Mouse (Mus musculus) kidney, postnatal 0 days (tissue): Measurements from ENCODE around the gene Phf11b. TPM values are rescaled to one million over a fixed set of nuclear protein-coding genes. Genes with fewer than 3 reads are reported as not detected.
A peak's percentile ranks its signal among the peaks of the same experiment; 100 is the strongest.
"Not testable (repeated sequence)": the region's sequence is repeated elsewhere in the genome, so short reads cannot be mapped to it uniquely, and the experiment has no call there.

Source experiments
- ATAC-seq: fragments of 200-750 bp; cut with Nextera tagmentation; replicated peaks from 2 replicates; pipeline ENCODE4 v1.8.0; 2017; ENCODE audit warnings: low read depth, moderate number of reproducible peaks, moderate TSS enrichment, moderate library complexity; ENCODE audit not compliant: low FRiP score
- DNase-seq: peaks from one replicate; pipeline ENCODE4 v3.0.0-alpha.2; 2016; ENCODE audit warnings: low spot score
- H3K27ac ChIP-seq: fragments of 300-500 bp; sonication (generic); 2 replicates; pipeline ENCODE4 v1.5.1; 2014; ENCODE audit warnings: mild to moderate bottlenecking
- H3K27me3 ChIP-seq: fragments of 300-500 bp; sonication (generic); 2 replicates; pipeline ENCODE4 v1.6.1; 2014; ENCODE audit warnings: low read length, mixed read lengths; ENCODE audit not compliant: insufficient read depth
- H3K36me3 ChIP-seq: fragments of 300-500 bp; sonication (generic); 2 replicates; pipeline ENCODE4 v1.6.1; 2014; ENCODE audit warnings: low read length, mixed read lengths; ENCODE audit not compliant: insufficient read depth
- H3K4me1 ChIP-seq: fragments of 300-500 bp; sonication (generic); replicated peaks from 2 replicates; pipeline ENCODE4 v1.6.1; 2014; ENCODE audit warnings: antibody characterized with exemption, low read length, mixed read lengths; ENCODE audit not compliant: insufficient read depth
- H3K4me2 ChIP-seq: fragments of 300-500 bp; sonication (generic); 2 replicates; pipeline ENCODE4 v1.6.1; 2014; ENCODE audit warnings: mild to moderate bottlenecking, low read length, moderate library complexity, mixed read lengths
- H3K4me3 ChIP-seq: fragments of 300-500 bp; sonication (generic); replicated peaks from 2 replicates; pipeline ENCODE4 v1.5.1; 2014; ENCODE audit warnings: low read depth, low read length
- H3K9ac ChIP-seq: fragments of 300-500 bp; sonication (generic); 2 replicates; pipeline ENCODE4 v1.6.1; 2014; ENCODE audit warnings: low read depth, low read length
- H3K9me3 ChIP-seq: fragments of 300-500 bp; sonication (generic); replicated peaks from 2 replicates; pipeline ENCODE4 v1.6.1; 2016; ENCODE audit warnings: low read length, inconsistent platforms, mixed read lengths
- CTCF ChIP-seq: IDR thresholded peaks from 2 replicates; pipeline ENCODE4 v1.5.1; 2016; ENCODE audit warnings: antibody characterized with exemption, low read depth, mild to moderate bottlenecking, moderate library complexity
- WGBS: fragments of 180-500 bp; shearing (Covaris S2); extraction: QIAGEN DNeasy Blood & Tissue Kit; methylation state at CpG from one replicate; pipeline ENCODE4 v1.1.7; 2014; 5-methylcytosine and 5-hydroxymethylcytosine counted together
- polyA plus RNA-seq: library from polyadenylated mRNA; unstranded; fragments of >200 nt; fragmentation: Nextera tagmentation; extraction: Ambion mirVana; gene quantifications from 2 replicates; pipeline ENCODE4 v1.2.1, GENCODE M21; 2015

The Phf11b gene
- polyA plus RNA-seq, 1 experiment from 2014 or later: 1.7 TPM

DNA sequence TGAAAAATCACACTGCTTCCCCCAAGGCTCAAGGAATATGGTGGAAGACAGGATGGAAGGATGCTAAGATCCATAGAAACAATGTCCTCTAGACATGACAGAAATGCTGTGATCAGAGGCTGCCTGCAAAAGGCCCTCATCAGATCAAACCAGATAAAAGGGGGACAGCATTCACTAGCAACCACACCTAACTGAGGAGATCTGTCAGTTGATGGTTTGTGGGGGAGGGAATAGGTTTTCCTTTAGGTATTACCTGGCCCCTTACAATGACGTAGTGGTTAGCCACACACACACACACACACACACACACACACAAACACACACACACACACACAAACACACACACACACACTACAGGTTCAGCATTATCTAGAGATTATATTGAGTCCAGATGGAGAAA, 1.6 kb downstream of the Phf11b start:
- WGBS: 82% methylated on average over 1 of the region's 1 CpGs
- ATAC-seq: no peak
- no peak overlapping the region for H3K4me3 ChIP-seq
- H3K27me3 ChIP-seq: no peaks in the 10 kb centered on the region
- DNase-seq: no peak
- no peak overlapping the region for H3K9ac ChIP-seq
- no peaks in the 10 kb centered on the region for H3K9me3 ChIP-seq
- H3K27ac ChIP-seq: no peak overlapping the region
- TF ChIP-seq CTCF: no peak
- no peak overlapping the region for H3K4me2 ChIP-seq
- no peaks in the 10 kb centered on the region for H3K36me3 ChIP-seq
- H3K4me1 ChIP-seq: no peaks in the 10 kb centered on the region

GRCm38 (mm10) chr14:59336056-59336455, 5.1 kb downstream of the Phf11b start:
- H3K27ac ChIP-seq, H3K4me3 ChIP-seq, H3K27me3 ChIP-seq, DNase-seq, H3K4me1 ChIP-seq, H3K36me3 ChIP-seq, ATAC-seq, H3K4me2 ChIP-seq, H3K9me3 ChIP-seq, H3K9ac ChIP-seq: not testable (repeated sequence)
- 91% methylated on average over 3 of the region's 3 CpGs for WGBS

- 45% methylated on average over 3 of the region's 3 CpGs for WGBS
- peak; percentile 4 for DNase-seq
- H3K27ac ChIP-seq, H3K4me3 ChIP-seq, H3K4me1 ChIP-seq, H3K36me3 ChIP-seq, H3K27me3 ChIP-seq, H3K9me3 ChIP-seq, H3K4me2 ChIP-seq, H3K9ac ChIP-seq, ATAC-seq: not testable (repeated sequence)
- TF ChIP-seq CTCF: peak; percentile 60
Observed at GRCm38 (mm10) chr14:59330499-59330898, 10.7 kb downstream of the Phf11b start.

GRCm38 (mm10) chr14:59319970-59320369, 21.2 kb downstream of the Phf11b start:
- 86% methylated on average over 6 of the region's 6 CpGs for WGBS
- H3K36me3 ChIP-seq, H3K27ac ChIP-seq, H3K4me3 ChIP-seq, H3K9ac ChIP-seq, H3K9me3 ChIP-seq, ATAC-seq, H3K4me1 ChIP-seq, DNase-seq, H3K27me3 ChIP-seq, H3K4me2 ChIP-seq: not testable (repeated sequence)

DNA sequence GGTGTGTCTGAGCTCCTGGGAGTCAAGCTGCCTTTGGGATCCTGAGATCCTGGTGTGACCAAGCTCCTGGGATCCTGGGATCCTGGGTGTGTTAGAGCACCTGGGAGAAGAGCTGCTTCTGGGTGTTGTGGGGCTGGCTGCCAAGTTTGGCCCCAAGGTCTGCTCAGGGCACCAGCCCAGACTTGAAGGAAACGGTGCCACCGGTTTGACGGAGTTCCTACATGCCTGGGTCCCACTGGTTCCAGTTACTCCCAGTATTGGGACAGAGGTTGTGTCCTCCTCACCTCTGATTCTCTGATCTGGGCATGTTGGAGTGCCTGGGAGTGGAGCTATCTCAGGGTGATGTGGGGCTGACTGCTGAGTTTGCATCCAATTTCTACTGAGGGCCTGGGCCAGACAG, 22.1 kb downstream of the Phf11b start:
- not testable (repeated sequence) for H3K4me2 ChIP-seq, H3K27me3 ChIP-seq, H3K27ac ChIP-seq, ATAC-seq, H3K9me3 ChIP-seq, DNase-seq, H3K9ac ChIP-seq, H3K4me3 ChIP-seq, H3K36me3 ChIP-seq, H3K4me1 ChIP-seq
- WGBS: 86% methylated on average over 3 of the region's 3 CpGs

- not testable (repeated sequence) for H3K4me1 ChIP-seq, H3K4me2 ChIP-seq, H3K27ac ChIP-seq, DNase-seq, H3K4me3 ChIP-seq, H3K9ac ChIP-seq, H3K9me3 ChIP-seq, H3K36me3 ChIP-seq, ATAC-seq, H3K27me3 ChIP-seq
- 90% methylated on average over 1 of the region's 1 CpGs for WGBS
Observed at GRCm38 (mm10) chr14:59297391-59297790, 43.8 kb downstream of the Phf11b start, which contains the start of gene Phf11a. Phf11a (minus strand) TSS chr14:59297522.

DNA sequence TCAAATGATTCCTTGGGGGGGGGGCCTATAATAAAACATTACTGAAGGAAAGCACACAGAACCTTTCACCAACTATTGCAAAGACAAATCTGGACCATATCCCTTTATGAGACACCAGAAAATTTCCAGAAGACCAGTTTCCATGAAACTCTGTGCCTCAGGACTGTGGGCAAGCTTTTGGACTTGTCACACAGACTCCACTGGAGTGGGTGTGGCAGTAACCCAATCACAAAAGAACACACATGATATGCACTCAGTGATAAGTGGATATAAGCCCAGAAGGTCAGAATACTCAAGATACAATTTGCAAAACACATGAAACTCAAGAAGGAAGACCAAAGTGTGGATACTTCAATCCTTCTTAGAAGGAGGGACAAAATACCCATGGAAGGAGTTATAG, 49.4 kb downstream of the Phf11b start:
- H3K27me3 ChIP-seq, H3K4me1 ChIP-seq, H3K4me3 ChIP-seq, H3K27ac ChIP-seq, H3K36me3 ChIP-seq, H3K4me2 ChIP-seq, H3K9ac ChIP-seq, ATAC-seq, H3K9me3 ChIP-seq, DNase-seq: not testable (repeated sequence)

DNA sequence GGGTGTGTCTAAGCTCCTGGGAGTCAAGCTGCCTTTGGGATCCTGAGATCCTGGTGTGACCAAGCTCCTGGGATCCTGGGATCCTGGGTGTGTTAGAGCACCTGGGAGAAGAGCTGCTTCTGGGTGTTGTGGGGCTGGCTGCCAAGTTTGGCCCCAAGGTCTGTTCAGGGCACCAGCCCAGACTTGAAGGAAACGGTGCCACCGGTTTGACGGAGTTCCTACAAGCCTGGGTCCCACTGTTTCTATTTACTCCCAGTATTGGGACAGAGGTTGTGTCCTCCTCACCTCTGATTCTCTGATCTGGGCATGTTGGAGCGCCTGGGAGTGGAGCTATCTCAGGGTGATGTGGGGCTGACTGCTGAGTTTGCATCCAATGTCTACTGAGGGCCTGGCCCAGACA, 66.2 kb downstream of the Phf11b start:
- not testable (repeated sequence) for H3K4me2 ChIP-seq, DNase-seq, H3K9me3 ChIP-seq, H3K27ac ChIP-seq, H3K4me3 ChIP-seq, H3K36me3 ChIP-seq, H3K27me3 ChIP-seq, ATAC-seq, H3K9ac ChIP-seq, H3K4me1 ChIP-seq
- WGBS: 74% methylated on average over 4 of the region's 4 CpGs
